Mouse (Mus musculus) urinary bladder, postnatal 14 days (tissue): Measurements from ENCODE around the gene Rc3h2.
A peak's percentile ranks its signal among the peaks of the same experiment; 100 is the strongest.

ENCODE experiments used
- DNase-seq: peaks from one replicate; pipeline ENCODE4 v3.0.0; 2021; ENCODE audit warnings: low spot score

Gene Rc3h2

GRCm38 (mm10) chr2:37422306-37423304 lies at the start of gene Rc3h2:
TSS of gene Rc3h2 (minus strand) at chr2:37422903.
- peak; percentile 96 for DNase-seq

GRCm38 (mm10) chr2:37466266-37466665 lies 43.6 kb upstream of the Rc3h2 start:
- DNase-seq = no peak

- no peak for DNase-seq
Observed at GRCm38 (mm10) chr2:37460707-37461106, 38.0 kb upstream of the Rc3h2 start.

- peak; percentile 61 for DNase-seq
Observed at GRCm38 (mm10) chr2:37452376-37452760, 29.7 kb upstream of the Rc3h2 start.

GRCm38 (mm10) chr2:37451667-37452375 lies 29.1 kb upstream of the Rc3h2 start:
- peak; percentile 95 for DNase-seq

DNA sequence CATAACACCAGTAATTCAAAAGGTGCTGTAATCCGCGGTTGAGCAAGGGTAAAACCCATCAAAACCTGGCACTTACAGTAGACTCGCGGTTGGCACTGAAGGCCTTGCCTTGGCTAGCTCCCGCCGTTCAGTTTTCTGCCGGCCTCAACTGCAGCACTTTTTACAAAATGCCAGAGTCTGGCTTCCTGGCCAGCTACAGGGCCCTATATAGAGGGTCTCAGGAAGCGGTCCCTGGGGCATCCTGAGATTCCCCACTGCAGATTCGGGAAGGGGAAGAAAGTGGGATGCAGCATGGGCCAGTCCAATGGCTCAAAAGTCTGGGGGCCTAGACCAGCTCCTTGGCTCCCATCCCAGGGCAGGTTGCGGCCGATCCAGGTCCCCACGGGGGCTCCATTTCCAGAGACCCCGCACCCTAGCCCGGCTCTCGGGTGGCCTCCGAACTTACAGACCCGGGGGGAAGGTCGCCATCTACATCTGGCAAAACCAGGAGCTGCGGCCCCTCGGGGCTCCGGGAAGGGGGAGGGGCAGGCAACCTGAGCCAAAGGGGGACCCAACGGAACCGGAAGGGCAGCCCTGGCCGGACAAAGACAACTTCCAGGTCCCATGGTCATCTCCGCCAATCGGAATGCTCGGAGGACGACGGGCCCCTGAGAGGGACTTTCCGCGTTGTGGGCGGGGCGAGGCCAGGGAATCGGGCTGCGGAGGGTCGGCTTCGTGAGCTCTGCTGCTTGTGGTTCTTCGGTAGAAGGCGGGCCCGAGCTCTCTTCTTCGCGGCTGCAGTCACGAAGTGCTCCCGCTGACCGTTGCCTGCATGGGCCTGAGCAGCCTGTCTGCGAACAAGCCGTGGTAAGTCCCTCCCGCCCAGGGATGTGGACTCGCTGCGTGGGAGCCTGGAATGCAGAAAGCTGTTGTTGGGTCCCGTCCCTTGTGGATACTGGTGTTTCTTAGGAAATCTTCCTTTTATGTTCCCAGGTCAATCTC lies 20.2 kb upstream of the Rc3h2 start, which contains the start of the genes Zbtb26, Zbtb6 and Rabgap1:
TSS of gene Zbtb26 (minus strand) at position 525 of the 981 bp plus-strand sequence.
TSS of gene Zbtb6 (minus strand) at position 561 of the 981 bp plus-strand sequence.
TSS of gene Rabgap1 (plus strand) at position 669 of the 981 bp plus-strand sequence.
- peak; percentile 95 for DNase-seq

GRCm38 (mm10) chr2:37431609-37432008 lies 8.9 kb upstream of the Rc3h2 start:
- DNase-seq = no peak

DNA sequence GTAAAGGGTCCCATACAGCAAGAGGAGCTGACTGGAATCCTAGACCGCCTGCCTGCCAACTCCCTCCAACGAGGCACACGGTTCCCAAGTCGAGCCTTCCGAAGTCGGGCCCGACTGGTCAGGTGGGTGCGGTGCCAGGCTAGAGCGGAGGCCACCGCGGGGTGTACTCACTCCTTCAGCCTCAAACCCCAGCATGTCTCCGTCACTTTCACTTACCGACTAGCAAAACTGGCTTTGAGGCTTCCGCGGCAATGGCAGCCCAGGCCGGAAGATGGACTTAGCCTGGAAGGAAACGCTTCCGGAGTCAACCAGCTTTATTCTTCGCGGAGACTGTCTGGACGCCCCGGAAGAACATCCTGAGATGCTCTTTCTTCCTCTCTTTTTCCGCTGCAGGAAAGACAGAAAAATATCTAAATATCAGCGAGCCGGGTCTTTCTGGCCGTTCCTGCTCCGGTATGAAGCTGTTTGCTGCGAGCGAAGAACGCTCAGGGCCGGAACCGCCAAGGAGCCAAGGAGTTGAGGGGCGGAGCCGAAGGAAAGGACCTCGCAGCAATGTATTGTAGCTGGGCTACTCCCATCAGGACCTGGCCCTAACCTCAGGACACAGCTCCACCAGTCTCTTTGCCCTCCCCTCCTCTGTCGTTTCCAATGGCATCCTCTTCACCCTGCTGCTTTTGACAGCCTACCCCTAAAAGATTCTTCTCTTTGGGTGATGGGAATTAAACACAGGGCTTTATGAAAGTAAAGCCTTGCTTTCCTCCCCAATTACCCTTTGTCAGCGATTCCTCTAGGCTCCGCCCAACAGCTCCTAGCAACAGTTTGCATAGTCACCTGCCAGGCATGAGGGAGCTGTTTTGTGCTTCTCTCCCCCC lies 8.1 kb upstream of the Rc3h2 start:
- DNase-seq = peak; percentile 83

DNA sequence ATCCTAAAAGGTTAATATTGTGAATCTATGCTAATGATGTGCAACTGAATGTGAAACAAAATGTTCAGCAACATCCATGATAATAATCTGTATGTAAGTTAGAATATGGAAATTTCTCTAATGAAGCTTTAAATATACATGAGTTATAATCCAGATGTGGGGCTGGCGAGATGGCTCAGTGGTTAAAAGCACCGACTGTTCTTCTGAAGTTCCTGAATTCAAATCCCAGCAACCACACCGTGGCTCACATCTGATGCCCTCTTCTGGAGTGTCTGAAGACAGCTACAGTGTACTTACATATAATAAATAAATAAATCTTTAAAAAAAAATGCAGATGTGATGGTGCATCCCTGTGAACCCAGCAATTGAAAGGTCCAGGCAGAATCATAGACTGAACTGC lies 968 bp upstream of the Rc3h2 start:
- no peak for DNase-seq

- no peak for DNase-seq
Observed at GRCm38 (mm10) chr2:37421903-37422302, 800 bp downstream of the Rc3h2 start.

GRCm38 (mm10) chr2:37395539-37395938 lies 27.2 kb downstream of the Rc3h2 start:
- DNase-seq = no peak

DNA sequence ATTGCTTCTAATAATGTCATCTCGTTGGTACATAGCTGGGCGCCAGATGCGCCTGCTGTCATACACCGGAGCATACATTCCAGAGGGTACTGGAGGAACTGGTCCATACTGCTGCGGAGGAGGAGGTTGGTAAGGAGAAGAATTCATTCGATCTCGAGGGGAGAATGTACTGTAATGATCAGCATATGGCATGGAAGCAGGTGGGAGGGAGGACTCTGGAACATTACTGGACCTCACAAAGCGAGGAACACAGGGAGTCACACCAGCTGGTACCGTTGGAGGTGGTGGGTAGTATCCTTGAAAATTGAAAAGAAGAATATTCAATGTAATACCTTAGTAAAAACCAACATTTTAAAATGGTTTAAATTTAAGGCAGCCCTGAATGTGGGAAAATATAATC lies 39.8 kb downstream of the Rc3h2 start:
- no peak for DNase-seq

- DNase-seq = peak; percentile 50
Observed at GRCm38 (mm10) chr2:37380189-37380588, 42.5 kb downstream of the Rc3h2 start.

GRCm38 (mm10) chr2:37376018-37376417 lies 46.7 kb downstream of the Rc3h2 start:
- DNase-seq = no peak

- no peak for DNase-seq
Observed at GRCm38 (mm10) chr2:37370651-37371050, 52.1 kb downstream of the Rc3h2 start.

DNA sequence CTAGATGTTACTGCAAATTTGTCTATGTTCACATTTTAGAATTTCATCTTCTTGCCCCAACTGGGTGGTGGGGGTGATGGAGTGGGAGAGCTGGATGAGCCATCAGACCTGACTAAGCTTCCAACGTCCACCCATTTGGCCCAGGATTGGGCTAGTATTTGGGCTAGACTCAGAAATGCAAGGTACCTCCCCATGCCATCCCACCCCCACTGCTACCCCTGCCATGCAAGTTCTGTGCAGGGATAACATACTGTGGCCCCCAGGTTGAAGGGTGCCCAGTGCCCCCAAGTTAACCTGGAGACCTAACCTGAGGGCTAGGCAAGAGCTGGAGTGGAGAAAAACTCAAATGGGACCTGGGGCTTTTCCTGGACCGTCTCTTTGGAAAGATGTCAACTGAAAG lies 62.8 kb downstream of the Rc3h2 start:
- DNase-seq = no peak

GRCm38 (mm10) chr2:37358633-37359540 lies 63.8 kb downstream of the Rc3h2 start, which contains the start of gene Pdcl:
TSS of gene Pdcl (minus strand) at chr2:37359332.
- peak; percentile 93 for DNase-seq

- DNase-seq = no peak
Observed at GRCm38 (mm10) chr2:37355571-37355970, 67.1 kb downstream of the Rc3h2 start.

DNA sequence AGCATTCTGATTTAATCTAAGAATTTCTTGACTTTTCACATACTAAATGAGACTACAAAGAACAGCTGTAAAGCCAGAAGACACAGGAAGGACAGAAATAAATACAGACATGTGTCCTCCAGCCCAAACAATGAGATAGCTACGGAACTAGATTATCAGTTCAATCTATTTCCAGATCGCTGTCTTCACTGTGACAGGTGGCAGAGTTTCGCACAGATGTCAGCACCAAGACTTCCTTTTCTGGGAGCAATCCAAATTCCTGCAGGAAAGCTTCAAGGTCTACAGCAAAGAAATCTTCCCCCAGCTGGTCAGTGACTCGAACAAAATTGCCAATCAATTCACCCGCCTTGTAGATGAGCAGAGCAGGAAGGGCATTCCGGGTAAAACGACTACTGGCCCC lies 71.0 kb downstream of the Rc3h2 start:
- DNase-seq = no peak
